Mouse (Mus musculus): ENCODE results near the gene Acyp2.

GRCm38 (mm10) chr11:30471187-30471586 is 178.2 kb downstream of the Acyp2 start:
- TF ChIP-seq E2F4 (IDR thresholded peaks at IDR 0.05; ENCODE audit: insufficient read depth) = no peak
- TF ChIP-seq POLR2A (IDR thresholded peaks at IDR 0.05; ENCODE audit: insufficient read length, low read depth) = no peak
- TF ChIP-seq TCF12 (IDR thresholded peaks at IDR 0.05; ENCODE audit: insufficient read depth, poor library complexity, severe bottlenecking) = no peak
- TF ChIP-seq MAX (IDR thresholded peaks at IDR 0.05; ENCODE audit: low read depth) = no peak
- TF ChIP-seq POLR2AphosphoS2 (IDR thresholded peaks at IDR 0.05; ENCODE audit: insufficient read length, low read depth) = no peak
- no peak for TF ChIP-seq USF1 (IDR thresholded peaks at IDR 0.05; ENCODE audit: low read depth)

Data from myocyte (in vitro differentiated cells).